Comparison of ENCODE assay signal across 22 mouse cellular contexts in genomic region chr16:43522482-43522881, GRCm38 (mm10).
DNase-seq lines count a peak whose midpoint lies in the region; ATAC-seq and TF ChIP-seq lines count a peak whose summit lies in the region.
"Had no signal": no experiment of that assay in that cellular context is flagged by ENCODE, and none has a peak within 500 bp of the region (broad histone marks: within the 10 kb centered on the region; RNA-seq: fewer than 3 reads in every experiment).

No protein-coding gene starts in this region.

- peaks cover 10% of the 10 kb centered on the region for H3K4me1 ChIP-seq in forebrain, embryonic 13.5 days
- H3K4me1 ChIP-seq in forebrain, embryonic 11.5 days (replicated peaks; ENCODE audit: control insufficient read depth, insufficient read depth, low read length), result no peaks in the 10 kb centered on the region
- peaks cover 4% of the 10 kb centered on the region; the same call in 1 of the 2 replicates for H3K4me1 ChIP-seq in hindbrain, postnatal 0 days (ENCODE audit: insufficient read depth, low read length)
- peaks cover 4% of the 10 kb centered on the region for H3K4me1 ChIP-seq in hindbrain, embryonic 13.5 days (replicated peaks)
- H3K4me1 ChIP-seq in midbrain, embryonic 15.5 days, result peaks cover 8% of the 10 kb centered on the region
- peaks cover 29% of the 10 kb centered on the region; the same call in 1 of the 2 replicates for H3K4me1 ChIP-seq in midbrain, embryonic 13.5 days (replicated peaks)
- H3K4me1 ChIP-seq: embryonic facial prominence, embryonic 15.5 days had no signal

- DNase-seq in forebrain, embryonic 11.5 days (ENCODE audit: low spot score), result no peak
- peak; percentile 40 for DNase-seq in hindbrain, postnatal 0 days (ENCODE audit: low spot score)
- DNase-seq in brain, embryonic 14.5 days (ENCODE audit: low read depth), result peak; percentile 74
- no peak for DNase-seq in frontal cortex, postnatal 36 days (ENCODE audit: low spot score in 2 of 2)
- DNase-seq: adrenal gland, postnatal 14 days; cerebellum, adult 2 months; cerebellum, postnatal 14 days; embryo, embryonic 11 days; gastrocnemius, postnatal 25 days had no signal

- 81% methylated on average over 4 of the region's 4 CpGs for WGBS in forebrain, embryonic 13.5 days
- WGBS in forebrain, embryonic 11.5 days, result 88% methylated on average over 4 of the region's 4 CpGs
- 55% methylated on average over 4 of the region's 4 CpGs for WGBS in hindbrain, postnatal 0 days
- 95% methylated on average over 4 of the region's 4 CpGs for WGBS in hindbrain, embryonic 13.5 days
- 85% methylated on average over 4 of the region's 4 CpGs for WGBS in midbrain, embryonic 15.5 days
- WGBS in midbrain, embryonic 13.5 days, result 86% methylated on average over 4 of the region's 4 CpGs

- H3K9ac ChIP-seq in forebrain, embryonic 13.5 days, result no peak overlapping the region
- no peak overlapping the region for H3K9ac ChIP-seq in forebrain, embryonic 11.5 days (ENCODE audit: low read length)
- no peak overlapping the region for H3K9ac ChIP-seq in hindbrain, postnatal 0 days (replicated peaks; ENCODE audit: low read length)
- no peak overlapping the region for H3K9ac ChIP-seq in hindbrain, embryonic 13.5 days
- H3K9ac ChIP-seq in midbrain, embryonic 15.5 days, result no peak overlapping the region
- no peak overlapping the region for H3K9ac ChIP-seq in midbrain, embryonic 13.5 days (replicated peaks)
- H3K9ac ChIP-seq: embryonic facial prominence, embryonic 15.5 days; heart, embryonic 12.5 days; hindbrain, embryonic 15.5 days had no signal

- 0 out of 2 replicates have a peak, but pooled peaks cover 12% of the 10 kb centered on the region for H3K36me3 ChIP-seq in forebrain, embryonic 13.5 days (ENCODE audit: poor library complexity, severe bottlenecking)
- H3K36me3 ChIP-seq in forebrain, embryonic 11.5 days (ENCODE audit: control insufficient read depth, insufficient read depth, low read length), result no peaks in the 10 kb centered on the region
- no peaks in the 10 kb centered on the region for H3K36me3 ChIP-seq in hindbrain, postnatal 0 days (ENCODE audit: insufficient read depth, low read length)
- peaks cover 4% of the 10 kb centered on the region; the same call in 1 of the 2 replicates for H3K36me3 ChIP-seq in hindbrain, embryonic 13.5 days
- H3K36me3 ChIP-seq in midbrain, embryonic 15.5 days (replicated peaks), result no peaks in the 10 kb centered on the region
- peaks cover 6% of the 10 kb centered on the region; the same call in 1 of the 2 replicates for H3K36me3 ChIP-seq in midbrain, embryonic 13.5 days
- H3K36me3 ChIP-seq: embryonic facial prominence, embryonic 15.5 days; heart, embryonic 12.5 days; hindbrain, embryonic 15.5 days had no signal

- no peaks in the 10 kb centered on the region for H3K9me3 ChIP-seq in forebrain, embryonic 13.5 days (replicated peaks)
- no peaks in the 10 kb centered on the region for H3K9me3 ChIP-seq in forebrain, embryonic 11.5 days (ENCODE audit: control insufficient read depth, low read length)
- H3K9me3 ChIP-seq in hindbrain, postnatal 0 days (ENCODE audit: low read length), result no peaks in the 10 kb centered on the region
- H3K9me3 ChIP-seq in hindbrain, embryonic 13.5 days, result no peaks in the 10 kb centered on the region
- H3K9me3 ChIP-seq in midbrain, embryonic 15.5 days, result no peaks in the 10 kb centered on the region
- no peaks in the 10 kb centered on the region for H3K9me3 ChIP-seq in midbrain, embryonic 13.5 days
- H3K9me3 ChIP-seq: embryonic facial prominence, embryonic 15.5 days; heart, embryonic 12.5 days; hindbrain, embryonic 10.5 days; hindbrain, embryonic 15.5 days had no signal

- no peak overlapping the region for H3K4me2 ChIP-seq in forebrain, embryonic 13.5 days
- no peak overlapping the region for H3K4me2 ChIP-seq in forebrain, embryonic 11.5 days (ENCODE audit: low read depth, low read length, severe bottlenecking)
- no peak overlapping the region for H3K4me2 ChIP-seq in hindbrain, postnatal 0 days (ENCODE audit: low read depth, low read length)
- no peak overlapping the region for H3K4me2 ChIP-seq in hindbrain, embryonic 13.5 days
- H3K4me2 ChIP-seq in midbrain, embryonic 15.5 days, result no peak overlapping the region
- H3K4me2 ChIP-seq in midbrain, embryonic 13.5 days (replicated peaks), result no peak overlapping the region
- H3K4me2 ChIP-seq: embryonic facial prominence, embryonic 15.5 days; heart, embryonic 12.5 days; hindbrain, embryonic 15.5 days had no signal

- H3K27me3 ChIP-seq in forebrain, embryonic 13.5 days, result no peaks in the 10 kb centered on the region
- H3K27me3 ChIP-seq in forebrain, embryonic 11.5 days (ENCODE audit: control insufficient read depth, insufficient read depth, low read length), result no peaks in the 10 kb centered on the region
- H3K27me3 ChIP-seq in hindbrain, postnatal 0 days (ENCODE audit: insufficient read depth, low read length), result no peaks in the 10 kb centered on the region
- H3K27me3 ChIP-seq in hindbrain, embryonic 13.5 days, result no peaks in the 10 kb centered on the region
- no peaks in the 10 kb centered on the region for H3K27me3 ChIP-seq in midbrain, embryonic 15.5 days (replicated peaks)
- no peaks in the 10 kb centered on the region for H3K27me3 ChIP-seq in midbrain, embryonic 13.5 days
- H3K27me3 ChIP-seq: embryonic facial prominence, embryonic 15.5 days; heart, embryonic 12.5 days; hindbrain, embryonic 15.5 days; Patski had no signal

- no peak for TF ChIP-seq CTCF in hindbrain, postnatal 0 days (IDR thresholded peaks at IDR 0.05; ENCODE audit: low read depth)
- no peak for TF ChIP-seq CTCF in brain, embryonic 14.5 days (IDR thresholded peaks at IDR 0.05; ENCODE audit: borderline replicate concordance, extremely low read depth, insufficient read depth, insufficient read length)

- H3K4me3 ChIP-seq in forebrain, embryonic 13.5 days, result no peak overlapping the region
- H3K4me3 ChIP-seq in forebrain, embryonic 11.5 days (ENCODE audit: low read depth, low read length), result no peak overlapping the region
- no peak overlapping the region for H3K4me3 ChIP-seq in hindbrain, postnatal 0 days (ENCODE audit: low read length)
- no peak overlapping the region for H3K4me3 ChIP-seq in hindbrain, embryonic 13.5 days
- no peak overlapping the region for H3K4me3 ChIP-seq in midbrain, embryonic 15.5 days
- no peak overlapping the region for H3K4me3 ChIP-seq in midbrain, embryonic 13.5 days (replicated peaks)
- H3K4me3 ChIP-seq: embryonic facial prominence, embryonic 15.5 days; erythroblast, embryonic 14.5 days; heart, embryonic 12.5 days; hindbrain, embryonic 10.5 days; hindbrain, embryonic 15.5 days had no signal

- H3K27ac ChIP-seq in forebrain, embryonic 13.5 days, result peak overlapping the region; percentile 22; the same call in 1 of the 2 replicates
- H3K27ac ChIP-seq in forebrain, embryonic 11.5 days (ENCODE audit: low read depth, low read length), result no peak overlapping the region
- H3K27ac ChIP-seq in hindbrain, postnatal 0 days, result 0 out of 2 replicates have a peak overlapping the region, but pooled peaks have one; percentile 11
- H3K27ac ChIP-seq in hindbrain, embryonic 13.5 days, result no peak overlapping the region
- H3K27ac ChIP-seq in midbrain, embryonic 15.5 days, result peak overlapping the region; percentile 36; the same call in 1 of the 2 replicates
- no peak overlapping the region for H3K27ac ChIP-seq in midbrain, embryonic 13.5 days
- H3K27ac ChIP-seq: embryonic facial prominence, embryonic 15.5 days; hindbrain, embryonic 10.5 days; hindbrain, embryonic 15.5 days had no signal

- TF ChIP-seq POLR2A in brain, embryonic 14.5 days (IDR thresholded peaks at IDR 0.05; ENCODE audit: borderline replicate concordance, extremely low read depth, insufficient read depth, insufficient read length, poor library complexity, severe bottlenecking), result no peak

- no peak for ATAC-seq in forebrain, embryonic 13.5 days
- ATAC-seq in forebrain, embryonic 11.5 days (replicated peaks; ENCODE audit: low FRiP score), result no peak
- ATAC-seq in hindbrain, postnatal 0 days, result no peak
- ATAC-seq in hindbrain, embryonic 13.5 days (ENCODE audit: low FRiP score), result no peak
- no peak for ATAC-seq in midbrain, embryonic 15.5 days (replicated peaks)
- no peak for ATAC-seq in midbrain, embryonic 13.5 days
- ATAC-seq: activated CD4-positive, CD25-positive, alpha-beta regulatory T cell, adult 4 months; inflammation-experienced regulatory T-cells, adult 6 months; intestine, postnatal 0 days; Patski had no signal

Comparison
In these comparisons a context has a peak if more than half of its experiments do, and no peak if none do; other contexts are left out.
1. H3K27ac ChIP-seq: peak in forebrain, embryonic 13.5 days (single experiment), hindbrain, postnatal 0 days (single experiment) and midbrain, embryonic 15.5 days (single experiment); none in forebrain, embryonic 11.5 days (single experiment), hindbrain, embryonic 13.5 days (single experiment) and midbrain, embryonic 13.5 days (single experiment).
2. DNase-seq: peak in hindbrain, postnatal 0 days (single experiment) and brain, embryonic 14.5 days (single experiment); none in forebrain, embryonic 11.5 days (single experiment) and frontal cortex, postnatal 36 days (0 of 2).